Mouse (Mus musculus): ENCODE data around the gene Tas1r1. TPM values are rescaled to one million over a fixed set of nuclear protein-coding genes. Genes with fewer than 3 reads are reported as not detected.

Gene Tas1r1
- polyA plus RNA-seq, 1 experiment from 2014 or later = 0.07 TPM

DNA sequence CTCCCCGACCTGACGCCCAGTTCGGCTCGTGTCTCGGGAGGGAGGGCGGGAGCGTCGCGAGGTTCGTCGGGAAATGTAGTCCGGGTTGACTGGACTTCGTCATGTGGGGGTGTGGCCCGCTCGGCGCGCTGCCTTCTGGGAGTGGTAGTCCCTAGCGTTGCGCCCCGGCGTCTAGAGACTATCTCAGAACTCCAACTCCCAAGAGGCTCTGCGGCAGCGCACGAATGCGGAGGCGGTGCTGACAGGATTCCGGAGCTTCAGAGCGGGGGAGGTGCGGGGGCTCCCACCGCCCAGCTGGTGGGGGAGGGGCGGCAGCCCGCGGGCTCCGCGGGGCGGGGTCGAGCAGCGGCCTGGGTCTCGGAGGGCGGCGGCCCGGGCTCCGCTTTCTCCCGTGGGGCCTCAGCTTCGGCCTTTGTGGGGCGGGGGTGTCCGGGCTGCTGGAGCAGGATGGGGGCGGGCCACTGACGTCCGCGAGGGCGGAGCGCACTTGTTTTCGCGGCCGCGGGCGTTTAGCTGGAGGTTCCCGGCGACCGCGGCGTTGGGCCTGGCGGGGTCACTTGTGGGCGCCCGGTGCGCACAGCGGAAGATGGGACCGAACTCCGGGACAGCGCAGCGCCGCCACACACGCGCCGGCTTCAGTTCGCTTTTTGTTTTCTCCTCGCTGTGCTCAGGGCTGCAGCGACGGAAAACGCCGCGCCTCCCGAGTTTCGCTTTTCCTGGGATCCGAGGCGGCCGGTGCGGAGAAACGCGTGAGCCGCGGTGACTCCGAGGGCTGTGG is 42.0 kb downstream of the Tas1r1 start, which contains the start of gene Phf13:
Gene Phf13, minus strand, starts transcription at position 86 of the 778 bp plus-strand sequence.
- no peak for TF ChIP-seq EP300 (IDR thresholded peaks at IDR 0.05; ENCODE audit: low read depth)
- TF ChIP-seq CTCF (IDR thresholded peaks at IDR 0.05; ENCODE audit: low read depth) = no peak
- peaks cover 5% of the 10 kb centered on the region for H3K27me3 ChIP-seq (ENCODE audit: insufficient read depth, low read length)
- DNase-seq = peak; percentile 99
- H3K4me1 ChIP-seq (ENCODE audit: insufficient read depth) = peaks cover 17% of the 10 kb centered on the region
- H3K9ac ChIP-seq (replicated peaks) = peak within 1 kb of the TSS; percentile 95
- peak within 1 kb of the TSS; percentile 97 for H3K4me3 ChIP-seq (ENCODE audit: low read depth, low read length)
- peaks cover 8% of the 10 kb centered on the region for H3K36me3 ChIP-seq (replicated peaks; ENCODE audit: insufficient read depth, low read length)
- WGBS (ENCODE audit: insufficient replicate concordance) = 2% methylated on average over 58 of the region's 94 CpGs
- H3K9me3 ChIP-seq (ENCODE audit: low read length) = no peaks in the 10 kb centered on the region
- ATAC-seq = peak; percentile 96
- H3K4me2 ChIP-seq (ENCODE audit: low read depth, low read length) = peak within 1 kb of the TSS; percentile 100
- H3K27ac ChIP-seq (ENCODE audit: low read depth) = peak within 1 kb of the TSS; percentile 98

DNA sequence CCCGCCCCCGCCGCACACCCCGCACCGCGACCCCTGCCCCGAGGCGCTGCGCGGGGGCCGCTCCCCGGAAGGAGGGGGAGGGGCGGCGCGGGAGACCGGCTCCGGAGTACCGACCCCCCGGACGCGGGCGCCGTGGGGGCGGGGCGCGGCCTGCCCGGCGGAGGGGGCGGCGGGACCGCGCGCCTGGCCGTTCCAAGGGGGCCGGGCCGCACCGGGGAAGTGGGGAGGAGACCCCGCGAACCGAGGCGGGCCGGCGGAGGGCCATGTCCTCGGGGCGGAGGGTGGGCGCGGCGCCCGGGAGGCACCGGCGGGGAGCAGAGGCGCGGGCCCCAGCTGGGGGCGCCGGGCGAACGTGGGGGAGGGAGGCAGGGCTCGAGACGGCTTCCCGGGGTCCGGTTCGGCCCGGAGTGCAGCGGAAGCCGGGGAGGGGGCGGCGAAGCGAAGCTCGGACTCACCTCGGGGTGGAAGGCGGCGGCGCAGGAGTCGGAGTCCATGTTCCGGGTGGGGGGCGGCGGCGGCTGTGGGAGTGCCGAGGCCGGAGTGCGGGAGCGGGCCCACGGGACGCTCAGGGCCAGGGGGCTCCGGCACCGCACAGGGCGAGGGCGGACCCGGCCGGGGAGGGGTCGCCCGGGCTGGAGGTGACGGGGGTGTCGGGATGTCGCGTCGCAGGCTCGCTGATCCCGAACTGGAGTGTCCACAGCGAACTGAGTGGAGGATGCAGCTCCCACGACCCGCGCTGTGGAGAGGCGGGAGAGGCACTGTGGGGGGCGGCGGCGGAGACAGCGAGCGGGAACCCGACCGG is 42.8 kb downstream of the Tas1r1 start:
- TF ChIP-seq EP300 (IDR thresholded peaks at IDR 0.05; ENCODE audit: low read depth) (no peak), CTCF (IDR thresholded peaks at IDR 0.05; ENCODE audit: low read depth) (no peak)
- no peak for DNase-seq
- Histone ChIP-seq H3K4me2 (ENCODE audit: low read depth, low read length) (peak overlapping the region; percentile 100), H3K9me3 (ENCODE audit: low read length) (no peaks in the 10 kb centered on the region), H3K27ac (ENCODE audit: low read depth) (peak overlapping the region; percentile 78), H3K27me3 (ENCODE audit: insufficient read depth, low read length) (peaks cover 5% of the 10 kb centered on the region), H3K9ac (replicated peaks) (peak overlapping the region; percentile 95), H3K36me3 (replicated peaks; ENCODE audit: insufficient read depth, low read length) (peaks cover 14% of the 10 kb centered on the region), H3K4me1 (ENCODE audit: insufficient read depth) (peaks cover 17% of the 10 kb centered on the region), H3K4me3 (ENCODE audit: low read depth, low read length) (peak overlapping the region; percentile 97)
- 2% methylated on average over 47 of the region's 111 CpGs for WGBS (ENCODE audit: insufficient replicate concordance)
- peak; percentile 2 for ATAC-seq

DNA sequence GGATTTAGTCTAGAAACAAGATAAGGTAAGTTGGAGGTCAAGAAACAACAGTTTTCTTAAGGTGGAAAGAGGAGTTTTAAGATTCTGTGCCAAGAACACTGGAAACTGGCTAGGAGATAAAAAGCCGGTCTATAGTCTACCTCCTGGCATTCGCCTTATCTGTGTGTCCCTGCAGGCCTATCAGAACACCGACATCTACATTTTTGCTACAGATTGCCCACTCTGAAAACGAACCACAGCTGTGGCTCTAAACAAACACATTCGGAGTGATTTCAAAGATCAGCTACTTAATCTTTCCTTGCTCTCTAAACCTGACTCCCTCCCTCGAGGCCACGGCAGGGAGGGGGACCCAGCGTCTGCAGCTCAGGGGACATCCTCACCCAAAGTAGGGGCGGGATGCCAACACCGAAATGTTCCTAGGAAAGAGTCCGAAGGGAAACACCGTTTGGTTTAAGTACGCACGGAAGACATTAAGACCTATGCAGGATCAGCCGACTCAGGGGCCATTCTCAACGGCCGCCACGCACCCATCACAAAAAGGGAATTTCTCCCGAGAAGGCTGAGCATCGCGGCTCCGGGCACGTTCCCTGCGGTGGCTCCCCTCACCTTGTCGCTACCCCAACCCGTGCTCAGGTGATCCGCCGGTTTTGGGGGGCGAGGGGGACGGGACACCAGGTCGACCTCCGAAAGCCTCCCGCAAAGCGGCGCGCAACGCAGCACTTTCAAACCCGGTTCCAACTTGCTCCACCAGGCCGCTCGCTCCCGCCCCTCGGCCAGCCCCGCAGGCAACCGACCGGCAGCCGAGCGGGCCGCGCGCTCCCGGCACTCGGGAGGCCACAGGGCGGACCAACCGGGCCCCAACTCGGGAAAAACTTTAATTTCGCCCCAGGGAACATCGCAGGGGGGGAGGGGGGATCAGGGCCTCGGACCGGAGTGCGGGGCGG is 43.9 kb downstream of the Tas1r1 start:
- no peak for ATAC-seq
- Histone ChIP-seq H3K4me2 (ENCODE audit: low read depth, low read length) (peak overlapping the region; percentile 100), H3K36me3 (replicated peaks; ENCODE audit: insufficient read depth, low read length) (peaks cover 14% of the 10 kb centered on the region), H3K4me3 (ENCODE audit: low read depth, low read length) (peak overlapping the region; percentile 97), H3K27me3 (ENCODE audit: insufficient read depth, low read length) (peaks cover 5% of the 10 kb centered on the region), H3K9me3 (ENCODE audit: low read length) (no peaks in the 10 kb centered on the region), H3K27ac (ENCODE audit: low read depth) (peak overlapping the region; percentile 78; the same call in 1 of the 2 replicates), H3K4me1 (ENCODE audit: insufficient read depth) (peaks cover 17% of the 10 kb centered on the region), H3K9ac (replicated peaks) (peak overlapping the region; percentile 95)
- peak; percentile 60 for DNase-seq
- 5% methylated on average over 55 of the region's 61 CpGs for WGBS (ENCODE audit: insufficient replicate concordance)
- no peak for TF ChIP-seq CTCF (IDR thresholded peaks at IDR 0.05; ENCODE audit: low read depth)
- peak; percentile 80 for TF ChIP-seq EP300 (IDR thresholded peaks at IDR 0.05; ENCODE audit: low read depth)

GRCm38 (mm10) chr4:151993035-151993434 is 45.3 kb downstream of the Tas1r1 start:
- 70% methylated on average over 6 of the region's 6 CpGs for WGBS (ENCODE audit: insufficient replicate concordance)
- Histone ChIP-seq H3K4me2 (ENCODE audit: low read depth, low read length) (no peak overlapping the region), H3K4me1 (ENCODE audit: insufficient read depth) (peaks cover 27% of the 10 kb centered on the region), H3K27me3 (ENCODE audit: insufficient read depth, low read length) (peaks cover 5% of the 10 kb centered on the region), H3K36me3 (replicated peaks; ENCODE audit: insufficient read depth, low read length) (peaks cover 14% of the 10 kb centered on the region), H3K9me3 (ENCODE audit: low read length) (no peaks in the 10 kb centered on the region), H3K9ac (replicated peaks) (no peak overlapping the region), H3K4me3 (ENCODE audit: low read depth, low read length) (no peak overlapping the region), H3K27ac (ENCODE audit: low read depth) (no peak overlapping the region)
- TF ChIP-seq EP300 (IDR thresholded peaks at IDR 0.05; ENCODE audit: low read depth) = no peak
- no peak for TF ChIP-seq CTCF (IDR thresholded peaks at IDR 0.05; ENCODE audit: low read depth)
- DNase-seq (no peak), ATAC-seq (no peak)

DNA sequence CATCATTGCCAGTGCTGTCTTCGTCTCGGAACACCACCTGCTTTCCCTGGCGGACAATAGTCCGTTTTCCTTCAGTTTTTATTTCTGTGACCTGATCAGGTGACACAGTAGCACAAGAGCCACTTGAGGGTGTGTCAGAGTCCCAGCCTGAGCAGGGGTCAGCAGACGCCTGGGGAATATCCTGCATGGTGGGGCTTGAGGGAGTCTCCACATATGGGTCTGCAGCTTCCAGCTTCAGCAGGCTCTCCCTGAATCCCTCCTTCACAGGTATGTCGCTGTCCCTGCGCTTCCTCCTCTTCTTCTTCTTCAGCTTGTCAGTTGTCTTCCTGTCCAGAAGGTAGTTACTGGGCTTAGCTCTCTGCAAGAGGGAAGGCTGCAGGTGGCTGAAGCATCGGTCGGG is 46.3 kb downstream of the Tas1r1 start:
- WGBS (ENCODE audit: insufficient replicate concordance) = 87% methylated on average over 9 of the region's 9 CpGs
- Histone ChIP-seq H3K9me3 (ENCODE audit: low read length) (no peaks in the 10 kb centered on the region), H3K36me3 (replicated peaks; ENCODE audit: insufficient read depth, low read length) (peaks cover 14% of the 10 kb centered on the region), H3K4me1 (ENCODE audit: insufficient read depth) (peaks cover 23% of the 10 kb centered on the region), H3K9ac (replicated peaks) (no peak overlapping the region), H3K27ac (ENCODE audit: low read depth) (no peak overlapping the region), H3K4me2 (ENCODE audit: low read depth, low read length) (no peak overlapping the region), H3K27me3 (ENCODE audit: insufficient read depth, low read length) (peaks cover 5% of the 10 kb centered on the region), H3K4me3 (ENCODE audit: low read depth, low read length) (no peak overlapping the region)
- DNase-seq (no peak), ATAC-seq (no peak)
- no peak for TF ChIP-seq CTCF (IDR thresholded peaks at IDR 0.05; ENCODE audit: low read depth)
- TF ChIP-seq EP300 (IDR thresholded peaks at IDR 0.05; ENCODE audit: low read depth) = no peak

Data from liver, postnatal 0 days (tissue).